Mouse (Mus musculus): ENCODE data around the gene Agt.

DNA sequence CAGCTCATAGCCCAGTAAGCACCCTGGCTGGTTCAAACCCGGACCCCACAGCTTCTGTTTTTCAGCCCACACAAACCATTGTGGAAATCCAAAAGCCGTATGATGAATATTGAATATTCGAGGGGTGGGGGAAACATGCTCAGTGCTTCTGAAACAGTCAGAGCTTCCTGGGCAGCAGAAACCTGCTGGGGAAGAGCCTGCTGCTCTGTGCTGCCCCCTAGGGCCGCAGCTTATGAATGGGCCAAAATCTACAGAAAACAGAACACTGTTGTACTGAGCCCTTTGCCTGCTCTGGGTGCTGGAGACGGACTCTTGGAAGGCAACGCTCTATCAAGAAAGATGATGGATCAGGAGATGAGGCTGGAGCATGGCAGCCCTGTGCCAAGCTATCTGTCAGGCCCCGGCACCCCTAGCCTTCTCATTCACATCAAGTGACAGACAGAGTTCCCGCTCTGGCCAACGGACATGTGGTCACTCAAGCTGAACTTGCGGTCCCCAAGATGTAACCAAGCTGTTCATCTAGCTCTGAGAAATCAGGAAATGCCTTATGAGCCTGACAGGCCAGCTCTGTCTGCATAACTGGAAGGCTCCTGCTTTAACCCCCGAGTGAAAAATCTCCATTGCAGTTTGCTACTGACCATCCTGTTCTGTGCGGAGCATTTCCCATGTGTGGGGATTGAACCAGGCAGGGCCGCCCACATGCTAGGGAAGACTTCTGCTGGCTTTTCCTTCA, 38.9 kb upstream of the Agt start:
- TF ChIP-seq POLR2A (IDR thresholded peaks at IDR 0.05; ENCODE audit: borderline replicate concordance, low read depth, low read length) (no peak), CTCF (IDR thresholded peaks at IDR 0.05; ENCODE audit: low read depth, low read length) (peak; percentile 57; the same call in 1 of the 2 replicates)
